Mouse (Mus musculus) ES-CJ7 (cell line): Measurements from ENCODE around the gene Crim1.

Experiments used
- DNase-seq: peaks from one replicate; pipeline ENCODE4 v3.0.0; 2011; ENCODE audit warnings: low read depth, low spot score

Crim1 gene

GRCm38 (mm10) chr17:78199626-78200560 lies at the start of gene Crim1:
Crim1 (plus strand) TSS chr17:78200248.
- peak; percentile 55 for DNase-seq

- no peak for DNase-seq
Measured at GRCm38 (mm10) chr17:78151479-78152282, 48.4 kb upstream of the Crim1 start.

GRCm38 (mm10) chr17:78163278-78163677 lies 36.8 kb upstream of the Crim1 start:
- DNase-seq: peak; percentile 71

- DNase-seq: no peak
Measured at GRCm38 (mm10) chr17:78163724-78164236, 36.3 kb upstream of the Crim1 start.

- DNase-seq: no peak
Measured at GRCm38 (mm10) chr17:78165855-78166254, 34.2 kb upstream of the Crim1 start.

- DNase-seq: no peak
Measured at GRCm38 (mm10) chr17:78166566-78166965, 33.5 kb upstream of the Crim1 start.

- no peak for DNase-seq
Measured at GRCm38 (mm10) chr17:78172371-78172770, 27.7 kb upstream of the Crim1 start.

GRCm38 (mm10) chr17:78180766-78181165 lies 19.3 kb upstream of the Crim1 start:
- no peak for DNase-seq

- no peak for DNase-seq
Measured at GRCm38 (mm10) chr17:78196184-78196583, 3.9 kb upstream of the Crim1 start.

GRCm38 (mm10) chr17:78197111-78197510 lies 2.9 kb upstream of the Crim1 start:
- DNase-seq: peak; percentile 34

GRCm38 (mm10) chr17:78198140-78198539 lies 1.9 kb upstream of the Crim1 start:
- no peak for DNase-seq

- DNase-seq: peak; percentile 9
Measured at GRCm38 (mm10) chr17:78198820-78199219, 1.2 kb upstream of the Crim1 start.

- DNase-seq: peak; percentile 8
Measured at GRCm38 (mm10) chr17:78199231-78199625, 820 bp upstream of the Crim1 start.

GRCm38 (mm10) chr17:78200561-78201220 lies 643 bp downstream of the Crim1 start:
- peak; percentile 51 for DNase-seq

- DNase-seq: peak; percentile 32
Measured at GRCm38 (mm10) chr17:78201221-78202058, 1.4 kb downstream of the Crim1 start.

GRCm38 (mm10) chr17:78202221-78202620 lies 2.2 kb downstream of the Crim1 start:
- no peak for DNase-seq

GRCm38 (mm10) chr17:78202756-78203155 lies 2.7 kb downstream of the Crim1 start:
- DNase-seq: no peak

- DNase-seq: no peak
Measured at GRCm38 (mm10) chr17:78203478-78203877, 3.4 kb downstream of the Crim1 start.

- no peak for DNase-seq
Measured at GRCm38 (mm10) chr17:78206421-78206820, 6.4 kb downstream of the Crim1 start.

- no peak for DNase-seq
Measured at GRCm38 (mm10) chr17:78207246-78207645, 7.2 kb downstream of the Crim1 start.

- no peak for DNase-seq
Measured at GRCm38 (mm10) chr17:78208805-78209204, 8.8 kb downstream of the Crim1 start.
